Mouse (Mus musculus) thymus, adult 2 months (tissue): ENCODE data around the gene Gm10800.
"Not testable (repeated sequence)": the region's sequence is repeated elsewhere in the genome, so short reads cannot be mapped to it uniquely, and the experiment has no call there.

Experiments
- CTCF ChIP-seq: fragments of 200-500 bp; IDR thresholded peaks from 2 replicates; pipeline ENCODE4 v1.5.1; 2012; ENCODE audit warnings: mild to moderate bottlenecking, control low read depth, low read length, moderate library complexity, borderline replicate concordance; ENCODE audit not compliant: control insufficient read depth, poor library complexity, insufficient read depth; ENCODE audit errors: extremely low read depth
- POLR2A ChIP-seq: fragments of 200-500 bp; IDR thresholded peaks from 2 replicates; pipeline ENCODE4 v1.6.1; 2012; ENCODE audit warnings: mild to moderate bottlenecking, low read length, control low read depth, moderate library complexity; ENCODE audit not compliant: control insufficient read depth, poor library complexity, insufficient read depth; ENCODE audit errors: extremely low read depth

GRCm38 (mm10) chr2:98661937-98662336 is 5.2 kb downstream of the Gm10800 start, which contains the start of gene Gm10801:
- not testable (repeated sequence) for TF ChIP-seq CTCF, POLR2A
